Mouse (Mus musculus) spleen, embryonic (tissue): ENCODE data around the gene Bckdk.

Experiments
- CTCF ChIA-PET: fragments of 350-600 bp; sonication (Branson Sonifier 250); formaldehyde crosslinking; loops from one replicate; lab custom pipeline; 2022; lab: Charles Lee

The Bckdk gene

GRCm38 (mm10) chr7:127928596-127928995 lies 24.7 kb downstream of the Bckdk start:
- CTCF ChIA-PET, result no interaction called here

GRCm38 (mm10) chr7:127929923-127930322 lies 26.0 kb downstream of the Bckdk start, which contains the start of gene Prss8:
Gene Prss8 (minus strand): TSS chr7:127930104.
- CTCF ChIA-PET, result interaction anchor here (0.5 kb wide), 1 partner anchor 66 kb away, joined by 4 read pairs; no protein-coding TSS in a partner anchor

DNA sequence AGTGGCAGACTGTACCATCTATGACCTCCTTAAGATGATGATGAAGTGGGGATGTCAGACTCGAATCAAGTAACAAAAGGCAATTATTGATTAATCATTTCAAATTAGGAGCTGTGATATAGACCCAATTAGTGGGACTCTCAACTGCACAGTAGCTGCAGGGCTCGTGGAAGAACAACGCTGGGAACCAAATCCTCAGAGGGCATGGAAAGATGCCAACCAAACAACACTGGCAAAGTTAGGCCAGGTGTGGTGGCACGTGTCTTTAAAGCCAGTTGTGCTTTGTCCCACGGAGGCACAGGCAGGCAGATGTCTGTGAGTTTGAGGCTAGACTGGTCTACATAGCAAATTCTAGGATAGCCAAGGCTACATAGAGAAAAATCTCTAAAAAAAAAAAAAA lies 26.8 kb downstream of the Bckdk start:
- CTCF ChIA-PET, result interaction anchor here (0.5 kb wide), 1 partner anchor 66 kb away, joined by 4 read pairs; no protein-coding TSS in a partner anchor

DNA sequence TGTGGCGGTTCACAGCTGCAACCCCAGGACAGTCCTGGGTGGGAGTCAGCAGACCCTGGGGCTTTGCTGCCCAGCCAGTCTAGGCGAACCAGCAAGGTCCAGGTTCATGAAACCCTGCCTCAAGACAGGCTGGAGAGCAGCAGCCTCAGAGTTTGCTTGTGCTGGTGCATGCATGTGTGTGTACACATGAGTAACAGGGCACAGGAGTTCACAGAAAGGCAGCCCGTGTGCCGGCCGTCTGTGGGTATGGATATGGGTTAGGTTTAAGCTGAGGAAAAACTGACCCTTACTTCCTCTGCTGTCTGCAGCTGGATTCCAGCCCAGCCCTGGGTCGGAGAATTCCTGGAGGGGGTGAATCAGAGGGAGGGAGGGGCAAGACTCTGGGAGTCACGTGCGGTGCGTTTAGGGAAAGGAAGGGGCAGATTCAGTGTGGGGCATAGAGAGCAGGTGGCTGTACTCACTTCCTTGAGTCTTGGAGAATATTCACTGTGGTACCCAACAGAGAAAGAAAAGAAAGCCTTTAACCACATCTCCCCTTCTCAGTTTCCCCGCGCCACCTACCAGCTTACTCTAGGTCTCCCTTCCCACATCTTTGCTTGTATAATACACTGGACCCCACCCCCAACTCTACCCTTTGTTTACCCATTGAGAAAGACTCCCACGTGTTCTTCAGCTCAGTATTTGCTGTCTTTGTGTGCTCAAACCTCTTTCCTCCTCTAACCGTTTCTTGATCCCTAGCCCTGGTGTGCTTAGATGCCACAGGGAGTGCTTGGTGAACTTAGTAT lies 27.7 kb downstream of the Bckdk start:
- CTCF ChIA-PET, result no interaction called here

DNA sequence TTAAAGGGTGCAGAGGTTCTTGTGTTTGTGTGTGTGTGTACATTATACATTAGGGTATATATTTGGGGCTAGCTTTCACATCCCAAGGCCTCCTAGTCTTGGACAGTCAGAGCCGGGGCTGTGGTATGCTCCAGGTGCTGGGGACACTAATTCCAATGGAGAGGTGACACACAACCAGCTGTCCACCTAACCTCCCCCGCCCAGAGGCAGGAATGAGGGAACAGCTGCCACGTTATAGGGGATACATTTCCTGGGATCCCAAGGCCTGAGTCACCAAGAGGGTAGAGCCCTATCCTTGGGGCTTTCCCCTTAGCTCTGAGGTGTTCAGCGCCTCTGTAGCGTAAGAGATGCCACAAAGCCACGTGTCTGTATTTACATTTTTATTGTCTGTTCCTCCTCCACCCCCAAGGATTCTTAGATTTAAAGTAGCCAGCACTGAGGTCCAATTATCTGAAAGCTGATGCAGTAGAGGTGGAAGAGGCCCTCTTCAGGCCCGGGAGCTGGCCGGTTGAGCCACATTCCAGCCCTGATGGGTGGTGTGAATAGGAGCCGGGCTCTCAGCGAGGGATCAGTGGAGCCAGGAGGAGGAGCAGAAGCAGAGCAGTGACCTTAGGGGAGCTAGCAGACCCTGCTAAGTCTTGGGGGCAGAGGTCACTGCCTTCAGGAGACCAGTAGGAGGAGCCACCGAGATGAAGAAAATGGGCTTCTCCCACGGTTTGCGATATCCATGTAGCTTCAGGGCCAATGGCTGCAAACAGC lies 28.6 kb downstream of the Bckdk start:
- CTCF ChIA-PET, result interaction anchor here (0.5 kb wide), 1 partner anchor 170 kb away, joined by 6 read pairs; no protein-coding TSS in a partner anchor

DNA sequence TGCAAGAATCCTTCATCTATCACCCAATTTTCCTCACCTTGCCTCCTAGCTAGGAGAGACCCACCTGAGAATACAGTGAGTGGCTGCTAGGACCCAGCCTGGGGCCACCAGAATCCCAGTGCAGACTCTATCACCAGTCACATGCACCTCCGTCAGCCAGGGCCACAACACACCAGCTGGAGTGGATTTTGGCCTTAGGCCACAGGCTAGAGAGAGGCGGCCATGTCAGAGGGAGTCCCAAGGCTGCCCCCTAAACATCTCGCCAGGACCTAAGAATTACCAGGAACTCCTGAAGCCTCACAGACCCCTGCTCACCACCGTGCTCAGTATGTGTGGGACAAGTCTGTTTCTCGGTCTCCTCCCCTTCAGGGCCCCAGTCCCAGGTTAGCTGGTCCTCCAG lies 30.2 kb downstream of the Bckdk start:
- CTCF ChIA-PET, result no interaction called here

DNA sequence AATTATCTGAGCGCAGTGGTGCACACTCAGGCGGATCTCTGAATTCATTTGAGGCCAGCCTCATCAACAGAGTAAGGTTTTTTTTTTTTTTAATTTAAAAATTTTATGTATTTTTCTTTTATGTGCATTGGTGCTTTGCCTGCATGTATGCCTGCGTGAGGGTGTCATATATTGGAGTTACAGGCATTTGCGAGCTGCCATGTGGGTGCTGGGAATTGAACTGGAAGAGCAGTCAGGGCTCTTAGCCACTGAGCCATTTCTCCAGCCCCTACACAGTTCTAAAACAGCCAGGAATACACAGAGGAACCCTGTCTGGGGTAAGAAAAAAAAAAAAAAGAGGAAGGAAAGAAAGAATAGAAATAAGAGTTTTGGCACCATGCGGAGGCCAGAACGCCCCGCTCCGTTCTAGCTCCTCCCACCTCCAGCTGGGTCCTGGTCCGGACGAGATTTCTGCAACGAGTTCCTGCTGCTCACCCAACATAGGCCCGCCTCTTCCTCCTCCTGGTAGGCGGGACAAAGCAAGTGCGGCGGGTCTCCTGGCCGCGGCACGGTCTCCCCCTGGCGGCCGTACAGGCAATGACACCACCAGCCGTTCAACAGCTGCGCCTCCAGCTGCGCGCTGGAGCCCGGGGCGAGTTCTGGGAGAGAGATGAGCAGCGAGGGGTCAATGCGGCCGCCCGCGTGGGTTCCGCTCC lies 31.3 kb downstream of the Bckdk start:
- CTCF ChIA-PET, result no interaction called here

DNA sequence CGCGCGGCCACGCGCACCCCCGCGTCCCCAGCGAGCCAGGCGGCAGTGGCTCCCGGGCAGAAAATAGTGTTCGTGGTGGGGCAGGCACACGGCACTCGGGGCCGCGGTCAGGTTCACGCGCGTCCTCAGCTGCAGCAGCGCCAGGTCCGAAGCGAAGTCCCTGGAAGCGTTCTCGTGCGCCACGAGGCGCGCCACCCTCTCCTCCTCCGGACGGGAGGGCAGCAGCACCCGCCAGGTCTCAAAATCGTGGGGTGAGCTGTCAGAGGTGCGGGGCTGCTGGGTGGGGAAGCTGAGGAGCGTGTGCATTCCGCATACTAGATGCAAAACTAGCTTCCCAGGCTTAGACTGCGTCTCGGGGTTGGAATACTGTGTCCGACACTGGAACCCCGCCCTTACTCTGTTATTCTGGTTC lies 31.9 kb downstream of the Bckdk start:
- CTCF ChIA-PET, result interaction anchor here (0.8 to 1.4 kb wide), 2 partner anchors 16 to 104 kb away, joined by 3 to 6 read pairs; no protein-coding TSS in a partner anchor

DNA sequence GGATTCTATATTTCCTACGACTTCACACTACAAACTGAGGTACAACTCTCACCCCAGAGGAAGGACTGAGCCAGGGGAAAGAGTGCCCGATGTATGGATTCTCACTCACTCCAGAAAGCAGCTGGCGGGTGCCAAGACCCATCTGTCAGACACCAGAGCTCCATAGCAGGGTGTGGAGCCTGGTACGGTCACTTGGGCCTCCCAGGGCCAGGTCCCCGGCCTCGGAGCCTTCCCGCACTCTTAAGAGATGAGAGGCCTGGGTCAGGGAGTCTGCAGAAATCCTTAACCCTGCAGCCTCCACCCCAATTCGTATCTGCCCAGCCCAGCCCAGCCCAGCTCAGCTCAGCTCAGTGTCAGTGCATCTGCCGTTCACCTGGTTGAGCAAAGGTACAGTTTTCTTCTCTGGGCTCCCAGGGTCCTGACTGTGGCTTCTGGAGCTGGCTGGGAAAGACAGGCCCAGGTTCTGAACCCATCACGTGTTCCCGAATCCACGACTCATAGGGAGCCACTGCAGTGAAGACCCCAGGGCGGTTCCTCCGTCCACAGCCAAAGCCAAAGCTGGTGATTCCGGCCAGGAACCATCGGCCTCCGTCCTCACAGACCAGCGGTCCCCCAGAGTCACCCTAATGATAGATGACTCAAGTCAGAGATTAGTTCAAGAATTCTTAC lies 32.5 kb downstream of the Bckdk start:
- CTCF ChIA-PET, result interaction anchor here (0.8 to 1.4 kb wide), 2 partner anchors 17 to 105 kb away, joined by 3 to 6 read pairs; no protein-coding TSS in a partner anchor

DNA sequence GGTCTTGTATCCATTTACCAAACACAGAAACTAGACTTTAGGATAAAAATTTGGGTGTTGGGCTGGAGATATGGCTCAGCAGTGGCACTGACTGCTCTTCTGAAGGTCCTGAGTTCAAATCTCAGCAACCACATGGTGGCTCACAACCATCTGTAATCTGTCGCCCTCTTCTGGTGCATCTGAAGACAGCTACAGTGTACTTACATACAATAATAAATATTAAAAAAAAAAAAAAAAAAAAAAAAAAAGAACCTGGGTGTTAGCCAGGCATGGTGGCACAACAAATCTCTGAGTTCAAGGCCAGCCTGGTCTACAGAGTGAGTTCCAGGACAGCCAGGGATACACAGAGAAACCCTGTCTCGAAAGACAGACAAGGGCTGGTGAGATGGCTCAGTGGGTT lies 38.2 kb downstream of the Bckdk start:
- CTCF ChIA-PET, result interaction anchor here (0.6 kb wide), 2 partner anchors 92 to 254 kb away, joined by 4 to 5 read pairs; no protein-coding TSS in a partner anchor

- CTCF ChIA-PET, result no interaction called here
Observed at GRCm38 (mm10) chr7:127944614-127945013, 40.7 kb downstream of the Bckdk start.

DNA sequence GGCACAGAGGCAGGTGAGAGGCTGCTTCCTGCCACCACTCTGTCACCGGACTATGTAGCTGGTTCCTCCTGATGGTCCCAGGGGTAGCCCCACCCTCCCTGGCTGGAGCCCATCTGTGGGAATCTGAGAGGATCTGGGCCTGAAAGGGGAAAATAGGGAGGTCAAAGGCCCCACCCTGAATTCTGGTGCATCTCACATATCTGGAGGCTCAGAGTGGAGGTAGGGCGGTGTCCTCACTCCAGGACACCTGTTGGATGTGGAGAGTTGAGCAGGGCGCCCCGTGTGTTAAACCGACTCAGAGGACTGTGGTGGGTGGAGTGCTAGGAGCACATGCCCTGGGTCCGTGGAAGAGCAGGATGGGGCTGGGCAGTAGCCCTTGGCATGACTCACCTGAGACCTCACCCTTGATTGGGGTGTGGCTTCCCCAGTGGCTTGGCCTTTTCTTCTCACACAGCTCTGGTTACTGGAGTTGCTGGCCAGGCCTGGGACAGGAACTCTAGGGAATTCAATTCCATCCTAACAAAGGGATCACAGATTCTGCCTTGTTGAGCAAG lies 42.7 kb downstream of the Bckdk start, which contains the start of gene Prss36:
Prss36 (minus strand) TSS at position 256 of the 554 bp plus-strand sequence.
- CTCF ChIA-PET, result no interaction called here

GRCm38 (mm10) chr7:127952864-127953581 lies 49.1 kb downstream of the Bckdk start:
- CTCF ChIA-PET, result interaction anchor here (0.6 kb wide), 1 partner anchor 771 kb away, joined by 10 read pairs; no protein-coding TSS in a partner anchor

DNA sequence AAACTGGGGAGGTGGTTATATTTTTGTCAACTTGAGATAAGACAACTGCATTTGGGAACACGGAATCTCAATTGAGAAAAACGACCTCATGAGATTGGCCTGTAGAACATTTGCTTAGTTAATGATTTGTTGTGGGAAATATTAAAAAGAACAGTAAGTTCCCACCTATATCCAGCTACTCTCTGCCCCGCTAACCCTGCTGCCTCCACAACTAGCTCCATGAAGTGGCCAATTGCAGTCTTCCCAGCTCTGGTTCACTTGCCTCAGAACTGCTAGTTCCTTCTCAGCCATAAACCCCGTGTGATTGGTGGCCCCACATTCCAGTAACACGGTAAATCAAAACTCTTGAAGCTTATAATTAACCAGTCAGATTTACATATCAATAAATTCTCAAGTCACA lies 55.5 kb downstream of the Bckdk start:
- CTCF ChIA-PET, result interaction anchor here (0.6 kb wide), 2 partner anchors 26 to 158 kb away, joined by 3 to 8 read pairs; no protein-coding TSS in a partner anchor
